Mouse (Mus musculus) C2C12 (cell line): Measurements from ENCODE around the gene Lrrc75b.
"Not testable (repeated sequence)": the region's sequence is repeated elsewhere in the genome, so short reads cannot be mapped to it uniquely, and the experiment has no call there.

Experiments
- CEBPB ChIP-seq: IDR thresholded peaks from one replicate; pipeline ENCODE4 v1.6.1; 2011; ENCODE audit warnings: low read depth, mild to moderate bottlenecking, control low read depth, moderate library complexity
- CTCF ChIP-seq: IDR thresholded peaks from one replicate; pipeline ENCODE4 v1.5.1; 2011; ENCODE audit not compliant: control insufficient read depth, insufficient read depth, insufficient read length
- FOSL1 ChIP-seq: IDR thresholded peaks from one replicate; pipeline ENCODE4 v1.8.0; 2011; ENCODE audit warnings: mild to moderate bottlenecking, low read length; ENCODE audit not compliant: poor library complexity, insufficient read depth, severe bottlenecking
- MAX ChIP-seq: IDR thresholded peaks from one replicate; pipeline ENCODE4 v1.6.1; 2011; ENCODE audit warnings: mild to moderate bottlenecking, control low read depth
- MYOG ChIP-seq: IDR thresholded peaks from one replicate; pipeline ENCODE4 v1.6.1; 2011; ENCODE audit not compliant: control insufficient read depth, insufficient read length; ENCODE audit errors: extremely low read depth
- USF1 ChIP-seq: IDR thresholded peaks from one replicate; pipeline ENCODE4 v1.6.1; 2011; ENCODE audit warnings: low read depth, mild to moderate bottlenecking, control low read depth, moderate library complexity

DNA sequence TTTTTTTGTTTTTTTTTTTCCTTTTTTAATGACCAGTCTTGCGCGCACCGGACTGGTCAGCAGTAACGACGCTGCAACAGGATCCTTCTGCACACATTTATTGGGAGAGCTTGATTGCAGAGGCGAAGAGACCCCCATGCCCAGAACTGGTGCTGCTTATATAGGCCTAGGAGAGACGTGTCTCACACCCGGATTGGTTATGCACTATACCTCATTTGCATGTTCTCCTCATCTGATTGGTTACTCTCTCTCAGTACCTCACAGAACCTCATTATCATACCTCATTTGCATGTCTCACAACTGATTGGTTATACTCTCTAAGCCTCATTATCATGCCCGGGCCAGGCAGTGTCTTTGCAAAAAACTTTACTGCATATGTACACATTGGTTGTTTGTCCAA lies 34.7 kb downstream of the Lrrc75b start:
- not testable (repeated sequence) for TF ChIP-seq MAX, CTCF, MYOG, CEBPB, FOSL1, USF1
